Mouse (Mus musculus): ENCODE measurements around the gene Map2k6. TPM values are rescaled to one million over a fixed set of nuclear protein-coding genes. Genes with fewer than 3 reads are reported as not detected.
A peak's percentile ranks its signal among the peaks of the same experiment; 100 is the strongest.

Map2k6 gene
- polyA plus RNA-seq, 1 experiment from 2014 or later = 27.3 TPM

DNA sequence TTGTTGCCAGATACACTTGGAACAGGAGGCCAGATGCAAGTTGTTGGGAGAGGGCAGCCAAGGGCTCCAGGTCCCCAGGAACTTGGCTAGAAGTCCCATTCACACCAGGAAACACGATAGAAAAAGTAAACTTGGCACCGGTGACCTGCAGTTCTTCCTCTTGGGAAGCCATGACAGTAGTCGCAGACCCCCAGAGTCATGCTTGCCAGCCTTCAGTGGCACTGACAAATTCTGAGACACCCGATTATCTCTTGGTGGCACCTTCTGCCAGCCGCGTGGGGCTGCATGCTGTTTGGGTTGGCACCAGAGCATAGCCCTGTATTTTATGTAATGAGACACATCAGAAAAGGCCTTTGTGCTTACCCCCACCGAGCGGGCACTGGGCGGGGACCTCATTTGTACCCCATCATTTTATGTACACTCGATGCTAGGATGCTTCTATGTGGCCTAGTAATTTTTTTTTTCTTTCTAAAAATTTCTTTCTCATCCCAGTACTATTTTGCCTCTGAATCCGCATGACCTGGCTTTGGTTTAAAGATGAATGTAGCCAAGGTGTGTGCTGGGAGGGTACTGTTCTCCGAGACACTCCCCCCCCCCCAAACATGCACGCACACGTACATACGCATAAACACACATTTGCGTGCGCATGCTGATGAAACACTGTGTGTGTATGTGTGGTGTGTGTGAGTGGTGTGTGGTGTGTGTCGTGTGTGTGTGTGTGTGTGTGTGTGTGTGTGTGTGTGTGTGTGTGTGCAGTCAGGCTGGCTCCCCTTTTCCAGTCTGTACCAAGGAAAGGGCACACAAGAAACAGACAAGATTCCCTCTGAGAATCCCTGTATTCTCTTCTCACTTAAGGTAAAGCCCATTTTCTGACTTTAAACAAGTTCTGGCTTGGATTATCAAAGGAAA lies 79.3 kb downstream of the Map2k6 start:
- Histone ChIP-seq H3K27me3 (ENCODE audit: control insufficient read depth, insufficient read depth, low read length) (no peaks in the 10 kb centered on the region), H3K4me3 (ENCODE audit: low read depth, low read length) (no peak overlapping the region), H3K4me1 (ENCODE audit: control insufficient read depth, insufficient read depth, low read length) (peaks cover 6% of the 10 kb centered on the region; the same call in 1 of the 2 replicates), H3K36me3 (ENCODE audit: control insufficient read depth, insufficient read depth, low read length) (no peaks in the 10 kb centered on the region), H3K4me2 (replicated peaks; ENCODE audit: low read depth, low read length) (no peak overlapping the region), H3K9me3 (ENCODE audit: control insufficient read depth, low read depth, low read length) (no peaks in the 10 kb centered on the region), H3K27ac (ENCODE audit: low read length) (no peak overlapping the region), H3K9ac (replicated peaks; ENCODE audit: low read depth, low read length) (no peak overlapping the region)
- no peak for ATAC-seq (ENCODE audit: insufficient number of reproducible peaks, insufficient read depth, low FRiP score, low read depth)
- WGBS = 44% methylated on average over 18 of the region's 18 CpGs

DNA sequence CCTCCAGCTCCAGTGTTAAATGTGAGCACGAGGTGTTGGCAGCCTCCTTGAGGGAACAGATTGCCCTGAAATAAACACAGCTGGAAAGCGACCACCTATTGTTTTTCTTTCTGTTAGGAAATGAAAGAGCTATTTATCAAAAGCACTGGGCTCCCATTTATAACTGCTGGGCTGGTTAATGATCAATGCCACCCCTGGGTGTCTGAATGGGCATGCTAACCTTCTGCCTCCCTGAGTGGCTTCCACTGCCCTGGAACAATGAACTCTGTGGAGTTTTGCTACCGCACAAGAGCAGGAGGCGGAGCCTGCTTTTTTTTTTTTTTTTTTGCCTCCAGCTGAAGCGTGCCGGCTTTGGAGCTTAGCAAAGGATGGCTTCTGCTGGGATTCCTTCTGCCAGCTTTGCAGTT lies 80.1 kb downstream of the Map2k6 start:
- H3K9ac ChIP-seq (replicated peaks; ENCODE audit: low read depth, low read length) = no peak overlapping the region
- ATAC-seq (ENCODE audit: insufficient number of reproducible peaks, insufficient read depth, low FRiP score, low read depth) = peak; percentile 66
- no peaks in the 10 kb centered on the region for H3K36me3 ChIP-seq (ENCODE audit: control insufficient read depth, insufficient read depth, low read length)
- under 1% methylated on average over 6 of the region's 6 CpGs for WGBS
- peak overlapping the region; percentile 17; the same call in 1 of the 2 replicates for H3K4me3 ChIP-seq (ENCODE audit: low read depth, low read length)
- H3K4me1 ChIP-seq (ENCODE audit: control insufficient read depth, insufficient read depth, low read length) = peaks cover 6% of the 10 kb centered on the region; the same call in 1 of the 2 replicates
- H3K27ac ChIP-seq (ENCODE audit: low read length) = peak overlapping the region; percentile 41; the same call in 1 of the 2 replicates
- no peaks in the 10 kb centered on the region for H3K27me3 ChIP-seq (ENCODE audit: control insufficient read depth, insufficient read depth, low read length)
- no peaks in the 10 kb centered on the region for H3K9me3 ChIP-seq (ENCODE audit: control insufficient read depth, low read depth, low read length)
- H3K4me2 ChIP-seq (replicated peaks; ENCODE audit: low read depth, low read length) = peak overlapping the region; percentile 39

DNA sequence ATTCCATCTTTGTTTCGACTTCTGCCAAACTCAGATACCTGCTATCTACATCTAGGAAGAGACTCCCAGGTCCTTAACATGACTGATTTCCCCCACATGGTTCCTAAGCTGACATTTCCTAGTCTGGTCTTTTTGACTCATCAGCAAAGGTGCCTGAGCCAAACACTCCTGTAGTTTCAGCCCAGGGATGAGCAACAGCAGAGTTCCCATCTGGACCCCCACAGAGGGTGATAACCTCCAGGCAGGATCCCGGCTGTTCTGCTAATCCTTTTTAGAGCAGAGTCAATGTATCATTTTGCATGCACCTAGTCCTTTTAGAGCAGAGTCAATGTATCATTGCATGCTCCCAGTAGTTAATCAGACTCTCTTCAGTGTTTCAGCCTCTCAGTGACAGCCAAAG lies 82.5 kb downstream of the Map2k6 start:
- H3K27me3 ChIP-seq (ENCODE audit: control insufficient read depth, insufficient read depth, low read length) = no peaks in the 10 kb centered on the region
- H3K36me3 ChIP-seq (ENCODE audit: control insufficient read depth, insufficient read depth, low read length) = no peaks in the 10 kb centered on the region
- peaks cover 6% of the 10 kb centered on the region; the same call in 1 of the 2 replicates for H3K4me1 ChIP-seq (ENCODE audit: control insufficient read depth, insufficient read depth, low read length)
- ATAC-seq (ENCODE audit: insufficient number of reproducible peaks, insufficient read depth, low FRiP score, low read depth) = no peak
- H3K4me3 ChIP-seq (ENCODE audit: low read depth, low read length) = no peak overlapping the region
- no peaks in the 10 kb centered on the region for H3K9me3 ChIP-seq (ENCODE audit: control insufficient read depth, low read depth, low read length)
- H3K9ac ChIP-seq (replicated peaks; ENCODE audit: low read depth, low read length) = no peak overlapping the region
- no peak overlapping the region for H3K27ac ChIP-seq (ENCODE audit: low read length)
- 69% methylated on average over 2 of the region's 2 CpGs for WGBS
- no peak overlapping the region for H3K4me2 ChIP-seq (replicated peaks; ENCODE audit: low read depth, low read length)

DNA sequence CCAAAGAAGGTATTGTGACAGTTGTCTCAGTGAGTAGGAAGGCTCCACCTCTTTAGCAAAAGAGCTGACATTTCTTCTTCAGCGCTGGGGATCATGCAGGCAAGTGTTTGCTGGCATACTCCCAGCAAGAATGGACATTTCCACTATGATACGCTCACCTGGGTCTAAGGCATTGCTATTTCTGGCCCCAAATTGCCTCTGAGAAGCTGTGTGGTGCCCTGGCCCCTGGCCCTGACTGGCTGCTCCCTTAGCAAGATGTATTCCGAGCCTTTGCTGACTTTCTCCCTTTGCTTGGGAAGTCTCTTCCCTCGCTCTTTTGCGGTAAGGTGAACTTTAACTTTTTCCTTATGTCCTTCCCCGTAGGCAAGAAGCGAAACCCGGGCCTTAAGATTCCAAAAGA lies 83.3 kb downstream of the Map2k6 start:
- H3K27ac ChIP-seq (ENCODE audit: low read length) = no peak overlapping the region
- H3K9ac ChIP-seq (replicated peaks; ENCODE audit: low read depth, low read length) = no peak overlapping the region
- no peak overlapping the region for H3K4me2 ChIP-seq (replicated peaks; ENCODE audit: low read depth, low read length)
- H3K4me1 ChIP-seq (ENCODE audit: control insufficient read depth, insufficient read depth, low read length) = peaks cover 6% of the 10 kb centered on the region; the same call in 1 of the 2 replicates
- no peaks in the 10 kb centered on the region for H3K36me3 ChIP-seq (ENCODE audit: control insufficient read depth, insufficient read depth, low read length)
- 93% methylated on average over 8 of the region's 8 CpGs for WGBS
- no peaks in the 10 kb centered on the region for H3K27me3 ChIP-seq (ENCODE audit: control insufficient read depth, insufficient read depth, low read length)
- ATAC-seq (ENCODE audit: insufficient number of reproducible peaks, insufficient read depth, low FRiP score, low read depth) = no peak
- no peaks in the 10 kb centered on the region for H3K9me3 ChIP-seq (ENCODE audit: control insufficient read depth, low read depth, low read length)
- no peak overlapping the region for H3K4me3 ChIP-seq (ENCODE audit: low read depth, low read length)

DNA sequence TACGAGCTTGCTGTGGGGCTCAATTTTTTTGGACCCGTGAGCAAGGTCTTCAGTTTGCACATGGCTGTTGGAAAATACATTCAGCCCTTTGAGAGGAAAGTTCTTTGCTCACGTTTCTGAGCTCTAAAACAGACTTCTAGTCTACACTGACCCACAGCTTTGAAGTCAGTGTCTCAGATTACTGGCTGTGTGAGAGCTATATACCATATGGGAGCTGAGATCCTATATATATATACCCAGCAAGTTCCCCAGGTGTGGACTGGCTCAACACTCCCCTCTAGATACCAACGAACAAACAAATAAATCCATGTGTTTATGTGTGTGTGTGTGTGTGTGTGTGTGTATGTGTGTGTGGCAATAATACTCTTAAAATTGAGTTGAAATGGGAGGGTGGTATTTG lies 83.7 kb downstream of the Map2k6 start:
- Histone ChIP-seq H3K4me1 (ENCODE audit: control insufficient read depth, insufficient read depth, low read length) (peaks cover 5% of the 10 kb centered on the region; the same call in 1 of the 2 replicates), H3K4me2 (replicated peaks; ENCODE audit: low read depth, low read length) (no peak overlapping the region), H3K27me3 (ENCODE audit: control insufficient read depth, insufficient read depth, low read length) (no peaks in the 10 kb centered on the region), H3K4me3 (ENCODE audit: low read depth, low read length) (no peak overlapping the region), H3K9me3 (ENCODE audit: control insufficient read depth, low read depth, low read length) (no peaks in the 10 kb centered on the region), H3K27ac (ENCODE audit: low read length) (no peak overlapping the region), H3K36me3 (ENCODE audit: control insufficient read depth, insufficient read depth, low read length) (no peaks in the 10 kb centered on the region), H3K9ac (replicated peaks; ENCODE audit: low read depth, low read length) (no peak overlapping the region)
- no peak for ATAC-seq (ENCODE audit: insufficient number of reproducible peaks, insufficient read depth, low FRiP score, low read depth)
- 79% methylated on average over 4 of the region's 4 CpGs for WGBS

DNA sequence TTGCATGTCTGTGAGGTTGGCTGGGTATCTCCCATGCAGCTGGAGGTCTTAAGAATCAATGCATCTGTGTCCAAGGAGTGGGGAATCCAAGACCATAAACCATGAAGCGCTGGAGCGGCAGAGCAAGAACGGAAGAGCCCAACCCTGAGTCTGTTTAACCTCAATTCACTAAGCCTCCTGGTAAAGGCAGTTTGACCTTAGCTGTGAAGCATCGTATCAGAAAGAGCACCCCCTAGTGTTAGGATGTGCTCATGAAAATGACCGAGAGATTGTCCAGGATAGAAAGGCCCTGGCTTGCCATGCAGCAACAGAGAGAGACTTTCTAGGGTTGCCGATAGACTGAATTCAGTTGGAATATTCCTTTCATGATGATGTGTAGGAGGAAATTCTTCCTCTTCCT lies 84.2 kb downstream of the Map2k6 start:
- Histone ChIP-seq H3K4me1 (ENCODE audit: control insufficient read depth, insufficient read depth, low read length) (peaks cover 5% of the 10 kb centered on the region; the same call in 1 of the 2 replicates), H3K27me3 (ENCODE audit: control insufficient read depth, insufficient read depth, low read length) (no peaks in the 10 kb centered on the region), H3K4me2 (replicated peaks; ENCODE audit: low read depth, low read length) (no peak overlapping the region), H3K36me3 (ENCODE audit: control insufficient read depth, insufficient read depth, low read length) (no peaks in the 10 kb centered on the region), H3K4me3 (ENCODE audit: low read depth, low read length) (no peak overlapping the region), H3K27ac (ENCODE audit: low read length) (no peak overlapping the region), H3K9me3 (ENCODE audit: control insufficient read depth, low read depth, low read length) (no peaks in the 10 kb centered on the region), H3K9ac (replicated peaks; ENCODE audit: low read depth, low read length) (no peak overlapping the region)
- ATAC-seq (ENCODE audit: insufficient number of reproducible peaks, insufficient read depth, low FRiP score, low read depth) = peak; percentile 51; the same call in 1 of the 2 replicates
- 34% methylated on average over 6 of the region's 6 CpGs for WGBS

DNA sequence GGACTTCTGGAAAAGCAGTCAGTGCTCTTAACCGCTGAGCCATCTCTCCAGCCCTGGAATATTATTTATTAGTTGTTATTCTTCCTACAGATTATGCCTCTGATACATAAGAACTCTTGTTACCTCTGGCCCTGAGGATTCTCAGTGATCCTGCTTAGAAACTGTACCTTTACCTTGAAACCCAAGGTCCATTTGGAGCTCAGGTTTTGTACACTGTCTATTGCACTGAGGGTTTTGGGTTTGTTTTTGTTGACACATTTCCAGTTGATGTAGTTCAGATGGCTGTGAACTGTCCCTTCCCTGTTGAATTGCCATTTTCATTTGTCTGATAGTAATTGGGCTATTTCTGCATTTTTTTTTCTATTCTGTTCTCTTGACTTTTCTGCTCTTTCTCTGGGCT lies 85.5 kb downstream of the Map2k6 start:
- 100% methylated on average over 1 of the region's 1 CpGs for WGBS
- Histone ChIP-seq H3K27me3 (ENCODE audit: control insufficient read depth, insufficient read depth, low read length) (no peaks in the 10 kb centered on the region), H3K36me3 (ENCODE audit: control insufficient read depth, insufficient read depth, low read length) (no peaks in the 10 kb centered on the region)

DNA sequence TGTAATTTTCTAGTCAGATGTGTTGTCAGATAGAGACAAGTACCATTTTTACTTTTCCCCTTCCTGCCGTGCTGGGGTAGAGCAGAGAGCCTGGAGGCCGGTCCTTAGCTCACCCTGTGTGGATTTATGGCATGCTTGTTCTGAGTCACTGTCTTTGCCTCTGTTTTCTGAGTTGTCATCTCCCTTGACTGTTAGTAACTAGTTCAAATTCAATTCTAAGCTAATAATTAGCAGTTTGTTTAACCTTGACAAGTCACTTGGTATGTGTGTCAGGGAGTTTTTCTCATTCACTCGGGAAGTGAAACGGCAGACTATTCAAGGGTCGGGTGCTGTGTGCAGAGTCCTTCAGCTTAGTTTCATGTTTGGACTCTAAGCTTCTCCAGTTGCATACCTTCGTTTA lies 86.2 kb downstream of the Map2k6 start:
- Histone ChIP-seq H3K4me1 (ENCODE audit: control insufficient read depth, insufficient read depth, low read length) (no peaks in the 10 kb centered on the region), H3K36me3 (ENCODE audit: control insufficient read depth, insufficient read depth, low read length) (no peaks in the 10 kb centered on the region), H3K27ac (ENCODE audit: low read length) (no peak overlapping the region), H3K9ac (replicated peaks; ENCODE audit: low read depth, low read length) (no peak overlapping the region), H3K9me3 (ENCODE audit: control insufficient read depth, low read depth, low read length) (no peaks in the 10 kb centered on the region), H3K4me2 (replicated peaks; ENCODE audit: low read depth, low read length) (no peak overlapping the region), H3K27me3 (ENCODE audit: control insufficient read depth, insufficient read depth, low read length) (no peaks in the 10 kb centered on the region), H3K4me3 (ENCODE audit: low read depth, low read length) (no peak overlapping the region)
- WGBS = 80% methylated on average over 6 of the region's 6 CpGs
- ATAC-seq (ENCODE audit: insufficient number of reproducible peaks, insufficient read depth, low FRiP score, low read depth) = no peak

More for the DNA sequence above, 85.5 kb downstream of the Map2k6 start:
- Histone ChIP-seq H3K9ac (replicated peaks; ENCODE audit: low read depth, low read length) (no peak overlapping the region), H3K4me3 (ENCODE audit: low read depth, low read length) (no peak overlapping the region), H3K4me2 (replicated peaks; ENCODE audit: low read depth, low read length) (no peak overlapping the region), H3K4me1 (ENCODE audit: control insufficient read depth, insufficient read depth, low read length) (peaks cover 2% of the 10 kb centered on the region; the same call in 1 of the 2 replicates), H3K9me3 (ENCODE audit: control insufficient read depth, low read depth, low read length) (no peaks in the 10 kb centered on the region), H3K27ac (ENCODE audit: low read length) (no peak overlapping the region)
- ATAC-seq (ENCODE audit: insufficient number of reproducible peaks, insufficient read depth, low FRiP score, low read depth) = no peak

Data from stomach, embryonic 14.5 days (tissue).